Mouse (Mus musculus) T-cell, adult 66 days (primary cell): ENCODE measurements around the gene Pnpt1. TPM values are rescaled to one million over a fixed set of nuclear protein-coding genes. Genes with fewer than 3 reads are reported as not detected.

Experiments
- total RNA-seq, 2 experiments: library from RNA; stranded (reverse); gene quantifications; 3 replicates in 1 of 2; 4 replicates in 1 of 2; pipeline ENCODE4 v1.2.4; 2023

Gene Pnpt1
- total RNA-seq = 10 to 100 TPM; 30.1 to 42.8 TPM

GRCm38 (mm10) chr11:29130385-29131355 lies at the start of gene Pnpt1:
Gene Pnpt1, plus strand, starts transcription at chr11:29130744.

GRCm38 (mm10) chr11:29172563-29173124 lies 42.1 kb downstream of the Pnpt1 start, which contains the start of gene Ppp4r3b:
Gene Ppp4r3b, plus strand, starts transcription at chr11:29172890.

Other genes with a start within 250 kb of the Pnpt1 start
- 100 to 1,000 TPM; 132 to 134 TPM for gene Ppp4r3b, start 42.1 kb downstream of the Pnpt1 start, total RNA-seq
- 10 to 100 TPM; 18.9 to 25.5 TPM for gene Cfap36, start 116.7 kb downstream of the Pnpt1 start, total RNA-seq
- gene Ccdc88a, start 242.9 kb downstream of the Pnpt1 start, total RNA-seq = 1 to 10 TPM; 3.5 to 5.0 TPM